Mouse (Mus musculus): ENCODE measurements at regions not wholly inside any gene's neighbourhood (a gene's known extent, or its start where the extent isn't known, plus 50 kb on each side); places are given as distances from the start of the nearest gene placed in this dataset.
"Not testable (repeated sequence)": the region's sequence is repeated elsewhere in the genome, so short reads cannot be mapped to it uniquely, and the experiment has no call there.

- no peak for DNase-seq (ENCODE audit: low spot score in 2 of 2)
Measured at GRCm38 (mm10) chr15:59734376-59734775, 282.0 kb downstream of the 4933412E24Rik start.

GRCm38 (mm10) chr15:59733932-59734331, 282.5 kb downstream of the 4933412E24Rik start:
- no peak for DNase-seq (ENCODE audit: low spot score in 2 of 2)

- DNase-seq (ENCODE audit: low spot score in 2 of 2) = no peak
Measured at GRCm38 (mm10) chr15:59733031-59733810, 283.2 kb downstream of the 4933412E24Rik start.

GRCm38 (mm10) chr15:59731129-59731528, 285.3 kb downstream of the 4933412E24Rik start:
- DNase-seq (ENCODE audit: low spot score in 2 of 2) = no peak

- no peak for DNase-seq (ENCODE audit: low spot score in 2 of 2)
Measured at GRCm38 (mm10) chr15:59728817-59729560, 287.4 kb downstream of the 4933412E24Rik start.

- DNase-seq (ENCODE audit: low spot score in 2 of 2) = peak in 1 of 2 experiments; percentile 29
Measured at GRCm38 (mm10) chr15:59728131-59728601, 288.2 kb downstream of the 4933412E24Rik start.

GRCm38 (mm10) chr15:59725881-59726280, 290.5 kb downstream of the 4933412E24Rik start:
- DNase-seq (ENCODE audit: low spot score in 2 of 2) = no peak

GRCm38 (mm10) chr15:59722661-59723413, 293.6 kb downstream of the 4933412E24Rik start:
- DNase-seq (ENCODE audit: low spot score in 2 of 2) = no peak

GRCm38 (mm10) chr15:59721420-59721819, 295.0 kb downstream of the 4933412E24Rik start:
- no peak for DNase-seq (ENCODE audit: low spot score in 2 of 2)

- no peak for DNase-seq (ENCODE audit: low spot score in 2 of 2)
Measured at GRCm38 (mm10) chr15:59721018-59721417, 295.4 kb downstream of the 4933412E24Rik start.

GRCm38 (mm10) chr15:59720149-59720548, 296.3 kb downstream of the 4933412E24Rik start:
- no peak for DNase-seq (ENCODE audit: low spot score in 2 of 2)

GRCm38 (mm10) chr15:59719383-59720128, 296.9 kb downstream of the 4933412E24Rik start:
- not testable (repeated sequence) for DNase-seq (ENCODE audit: low spot score in 2 of 2)

GRCm38 (mm10) chr15:59716872-59717271, 299.5 kb downstream of the 4933412E24Rik start:
- no peak for DNase-seq (ENCODE audit: low spot score in 2 of 2)

GRCm38 (mm10) chr15:59715951-59716350, 300.5 kb downstream of the 4933412E24Rik start:
- DNase-seq (ENCODE audit: low spot score in 2 of 2) = no peak

- no peak for DNase-seq (ENCODE audit: low spot score in 2 of 2)
Measured at GRCm38 (mm10) chr15:59713965-59714739, 302.3 kb downstream of the 4933412E24Rik start.

- DNase-seq (ENCODE audit: low spot score in 2 of 2) = no peak
Measured at GRCm38 (mm10) chr15:59712077-59712752, 304.2 kb downstream of the 4933412E24Rik start.

GRCm38 (mm10) chr15:59709925-59710324, 306.5 kb downstream of the 4933412E24Rik start:
- DNase-seq (ENCODE audit: low spot score in 2 of 2) = no peak

GRCm38 (mm10) chr15:59708402-59708801, 308.0 kb downstream of the 4933412E24Rik start:
- DNase-seq (ENCODE audit: low spot score in 2 of 2) = no peak

- no peak for DNase-seq (ENCODE audit: low spot score in 2 of 2)
Measured at GRCm38 (mm10) chr15:59707081-59707480, 309.3 kb downstream of the 4933412E24Rik start.
